Mouse (Mus musculus): ENCODE measurements around the gene Amz2.

The Amz2 gene

GRCm38 (mm10) chr11:109494890-109495770, 69.4 kb downstream of the Amz2 start:
- no peak for DNase-seq (ENCODE audit: low spot score in 2 of 2)

DNA sequence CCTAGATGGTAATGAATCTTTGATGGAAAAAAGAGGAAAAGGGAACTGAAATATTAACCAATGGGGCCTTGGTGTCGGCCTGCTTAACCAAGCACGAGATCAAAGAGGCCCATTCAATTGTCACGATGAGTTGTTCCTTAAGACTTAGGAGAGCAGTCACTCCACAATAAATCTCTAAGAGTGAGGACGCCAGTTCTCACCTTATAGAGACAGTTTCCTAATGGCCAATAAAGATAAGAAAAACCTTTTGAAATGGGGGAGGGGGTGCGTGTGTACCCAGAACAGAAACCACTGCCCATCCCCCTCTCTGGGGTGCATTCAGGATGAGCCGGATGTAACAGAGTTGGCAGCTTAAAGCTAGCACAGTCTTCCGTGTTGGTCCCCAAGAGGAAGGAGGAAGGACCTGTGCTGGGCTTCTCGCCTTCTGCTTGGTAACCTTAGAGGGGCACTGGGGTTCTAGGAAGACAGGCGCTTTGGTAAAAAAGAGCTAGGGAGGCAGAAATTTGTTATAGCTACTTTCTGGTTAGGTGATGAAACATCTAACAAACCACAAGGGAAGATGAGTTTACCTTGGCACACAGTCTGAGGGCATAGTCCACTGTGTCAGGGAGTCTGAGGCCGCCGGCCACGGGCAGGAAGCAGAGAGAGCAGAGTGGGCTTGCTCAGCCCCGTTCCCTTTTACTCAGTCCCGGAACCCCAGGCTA, 70.2 kb downstream of the Amz2 start:
- no peak for DNase-seq (ENCODE audit: low spot score in 2 of 2)

- no peak for DNase-seq (ENCODE audit: low spot score in 2 of 2)
These were observed 70.8 kb downstream of the Amz2 start for GRCm38 (mm10) chr11:109496475-109496993.

- DNase-seq (ENCODE audit: low spot score in 2 of 2), result no peak
These were observed 71.4 kb downstream of the Amz2 start for GRCm38 (mm10) chr11:109496996-109497714.

DNA sequence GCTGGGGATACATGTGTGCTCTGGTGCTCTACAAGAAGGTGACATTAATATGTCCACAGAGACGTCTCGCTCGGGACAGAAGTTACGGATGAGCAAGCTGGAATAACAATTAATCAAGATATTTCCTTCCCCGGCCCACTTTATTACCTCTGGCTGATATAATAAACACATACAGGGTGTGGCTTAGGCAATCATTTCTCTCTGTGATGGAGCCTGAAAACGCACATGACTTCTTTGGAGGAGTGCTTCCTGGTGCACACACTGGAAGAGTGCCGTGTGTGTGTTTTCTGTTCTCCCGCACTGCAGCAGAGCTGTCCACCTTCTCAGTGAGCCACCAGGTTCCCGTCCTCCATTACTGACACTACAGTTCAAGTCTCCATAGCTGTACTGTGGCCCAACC, 72.2 kb downstream of the Amz2 start:
- DNase-seq (ENCODE audit: low spot score in 2 of 2), result no peak

- DNase-seq (ENCODE audit: low spot score in 2 of 2), result no peak
These were observed 74.5 kb downstream of the Amz2 start for GRCm38 (mm10) chr11:109500206-109500605.
